Mouse (Mus musculus) adrenal gland, postnatal 10 days (tissue): ENCODE results near the gene Nubpl. TPM values are rescaled to one million over a fixed set of nuclear protein-coding genes. Genes with fewer than 3 reads are reported as not detected.

ENCODE experiments used
- DNase-seq: peaks from one replicate; pipeline ENCODE4 v3.0.0; 2021; ENCODE audit warnings: mixed read lengths
- total RNA-seq, 2 experiments: library from RNA; stranded (reverse); gene quantifications; 2 replicates each; pipeline ENCODE4 v1.2.3; 2021

The Nubpl gene
- total RNA-seq, 2 experiments from 2014 or later, result 12.9 to 15.7 TPM

- no peak for DNase-seq
Observed at GRCm38 (mm10) chr12:52242712-52243111, 145.2 kb downstream of the Nubpl start.

- no peak for DNase-seq
Observed at GRCm38 (mm10) chr12:52247438-52247837, 149.9 kb downstream of the Nubpl start.

- no peak for DNase-seq
Observed at GRCm38 (mm10) chr12:52248531-52248930, 151.0 kb downstream of the Nubpl start.

- DNase-seq, result no peak
Observed at GRCm38 (mm10) chr12:52254089-52254488, 156.6 kb downstream of the Nubpl start.

GRCm38 (mm10) chr12:52268131-52268530 lies 170.6 kb downstream of the Nubpl start:
- no peak for DNase-seq

GRCm38 (mm10) chr12:52272828-52273227 lies 175.3 kb downstream of the Nubpl start:
- no peak for DNase-seq

- DNase-seq, result no peak
Observed at GRCm38 (mm10) chr12:52276320-52276719, 178.8 kb downstream of the Nubpl start.

- no peak for DNase-seq
Observed at GRCm38 (mm10) chr12:52281232-52281631, 183.7 kb downstream of the Nubpl start.

GRCm38 (mm10) chr12:52284471-52284870 lies 186.9 kb downstream of the Nubpl start:
- DNase-seq, result no peak

- no peak for DNase-seq
Observed at GRCm38 (mm10) chr12:52286802-52287201, 189.3 kb downstream of the Nubpl start.

GRCm38 (mm10) chr12:52288537-52288936 lies 191.0 kb downstream of the Nubpl start:
- peak; percentile 28 for DNase-seq

GRCm38 (mm10) chr12:52288941-52289567 lies 191.5 kb downstream of the Nubpl start:
- no peak for DNase-seq

- no peak for DNase-seq
Observed at GRCm38 (mm10) chr12:52289594-52289993, 192.1 kb downstream of the Nubpl start.

- no peak for DNase-seq
Observed at GRCm38 (mm10) chr12:52293931-52294330, 196.4 kb downstream of the Nubpl start.

- no peak for DNase-seq
Observed at GRCm38 (mm10) chr12:52297988-52298387, 200.5 kb downstream of the Nubpl start.

GRCm38 (mm10) chr12:52298683-52299082 lies 201.1 kb downstream of the Nubpl start:
- no peak for DNase-seq

- no peak for DNase-seq
Observed at GRCm38 (mm10) chr12:52302961-52303360, 205.4 kb downstream of the Nubpl start.

- DNase-seq, result no peak
Observed at GRCm38 (mm10) chr12:52306348-52306747, 208.8 kb downstream of the Nubpl start.

GRCm38 (mm10) chr12:52307331-52307982 lies 209.9 kb downstream of the Nubpl start:
- DNase-seq, result no peak

- DNase-seq, result no peak
Observed at GRCm38 (mm10) chr12:52308628-52309027, 211.1 kb downstream of the Nubpl start.

- DNase-seq, result no peak
Observed at GRCm38 (mm10) chr12:52314818-52315217, 217.3 kb downstream of the Nubpl start.

GRCm38 (mm10) chr12:52317635-52318034 lies 220.1 kb downstream of the Nubpl start:
- no peak for DNase-seq

GRCm38 (mm10) chr12:52318426-52318825 lies 220.9 kb downstream of the Nubpl start:
- DNase-seq, result no peak

GRCm38 (mm10) chr12:52319156-52319555 lies 221.6 kb downstream of the Nubpl start:
- DNase-seq, result no peak
